Mouse (Mus musculus) liver, postnatal 0 days (tissue): ENCODE data around the gene Zfp11.

Source experiments
- CTCF ChIP-seq: sonication (generic); IDR thresholded peaks from 2 replicates; pipeline ENCODE4 v1.5.1; 2016; ENCODE audit warnings: antibody characterized with exemption, low read depth
- EP300 ChIP-seq: IDR thresholded peaks from 2 replicates; pipeline ENCODE4 v1.6.1; 2016; ENCODE audit warnings: antibody characterized with exemption, low read depth, mild to moderate bottlenecking

DNA sequence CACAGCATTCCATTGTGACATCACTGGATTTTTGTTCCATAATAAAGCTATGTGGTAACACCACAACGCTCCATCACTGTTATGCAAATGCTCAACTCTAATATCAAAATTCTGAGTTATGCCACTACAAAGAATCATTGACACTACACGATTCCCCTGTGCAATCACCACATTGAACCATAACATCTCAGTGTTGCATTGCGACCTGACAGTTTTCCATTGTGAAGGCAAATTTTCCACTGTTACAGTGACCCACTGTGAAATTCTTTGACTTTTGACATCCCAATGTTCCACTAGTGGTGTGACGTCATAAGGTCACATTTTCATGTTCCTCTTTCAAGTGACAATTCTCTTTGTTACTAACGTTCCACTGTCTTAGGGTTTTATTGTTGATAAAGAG is 19.0 kb downstream of the Zfp11 start:
- no peak for TF ChIP-seq EP300
- TF ChIP-seq CTCF: no peak
